Mouse (Mus musculus): Measurements from ENCODE around the gene A26c2. TPM values are rescaled to one million over a fixed set of nuclear protein-coding genes. Genes with fewer than 3 reads are reported as not detected.

The A26c2 gene
- total RNA-seq (2021): not detected in 2 replicates
- long read RNA-seq: 0 reads

DNA sequence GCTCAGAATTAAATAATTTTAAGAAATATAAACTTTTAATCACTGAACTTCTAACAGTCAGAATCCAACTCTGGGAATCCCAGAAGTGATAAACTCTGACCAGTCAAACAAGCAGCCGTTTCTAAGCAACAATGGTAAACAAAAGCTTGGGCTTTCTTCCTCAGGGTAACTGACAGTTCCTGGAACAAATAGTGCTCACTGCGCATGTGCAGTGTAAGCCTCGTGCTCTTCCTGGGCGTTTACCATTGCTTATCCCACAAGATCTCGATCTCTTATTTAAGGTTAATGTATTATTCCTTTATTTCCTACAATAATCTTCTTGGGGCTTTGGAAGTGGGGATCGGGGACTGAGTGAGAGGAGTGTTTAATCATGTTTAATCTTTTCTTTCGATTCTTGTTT, at the start of gene A26c2:
TSS of gene A26c2 (minus strand) at position 101 of the 400 bp plus-strand sequence.
- no peak for DNase-seq

DNA sequence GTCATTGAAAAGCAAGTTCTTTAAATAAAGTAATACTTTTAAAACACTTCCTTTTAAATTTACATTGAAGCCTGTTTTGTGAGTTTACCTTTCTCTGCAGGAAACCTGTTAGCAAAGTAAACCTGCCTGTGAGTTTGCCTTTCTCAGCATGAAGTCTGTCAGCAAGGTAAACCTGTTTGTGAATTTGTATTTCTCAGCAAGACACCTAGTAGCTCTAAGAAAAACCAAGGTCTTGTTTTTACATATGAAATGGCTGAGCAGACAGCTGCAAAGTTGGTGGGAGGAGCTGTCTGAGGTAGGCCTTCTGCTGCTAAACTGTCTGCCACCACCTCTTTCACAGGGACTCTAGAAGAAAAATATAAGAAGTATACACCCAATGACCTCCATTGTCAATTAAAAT, 28.0 kb upstream of the A26c2 start:
- no peak for DNase-seq
